Mouse (Mus musculus) hindbrain, embryonic 13.5 days (tissue): ENCODE results near the gene Ptprk. TPM values are rescaled to one million over a fixed set of nuclear protein-coding genes. Genes with fewer than 3 reads are reported as not detected.
A peak's percentile ranks its signal among the peaks of the same experiment; 100 is the strongest.

Experiments used
- ATAC-seq: fragments of 200-750 bp; cut with Nextera tagmentation; 2 replicates; pipeline ENCODE4 v1.8.0; 2017; ENCODE audit warnings: moderate TSS enrichment; ENCODE audit not compliant: low FRiP score
- H3K27ac ChIP-seq: fragments of 300-500 bp; sonication (generic); 2 replicates; pipeline ENCODE4 v1.5.1; 2015; ENCODE audit warnings: inconsistent platforms, mild to moderate bottlenecking, moderate library complexity
- H3K27me3 ChIP-seq: fragments of 300-500 bp; sonication (generic); 2 replicates; pipeline ENCODE4 v1.6.1; 2015; ENCODE audit warnings: mild to moderate bottlenecking, inconsistent platforms
- H3K36me3 ChIP-seq: fragments of 300-500 bp; sonication (generic); 2 replicates; pipeline ENCODE4 v1.6.1; 2015; ENCODE audit warnings: mild to moderate bottlenecking, inconsistent platforms
- H3K4me1 ChIP-seq: fragments of 300-500 bp; sonication (generic); replicated peaks from 2 replicates; pipeline ENCODE4 v1.6.1; 2015; ENCODE audit warnings: inconsistent platforms
- H3K4me2 ChIP-seq: fragments of 300-500 bp; sonication (generic); 2 replicates; pipeline ENCODE4 v1.6.1; 2015; ENCODE audit warnings: inconsistent platforms, mild to moderate bottlenecking, moderate library complexity
- H3K4me3 ChIP-seq: fragments of 300-500 bp; sonication (generic); 2 replicates; pipeline ENCODE4 v1.5.1; 2015; ENCODE audit warnings: mild to moderate bottlenecking, inconsistent platforms
- H3K9ac ChIP-seq: fragments of 300-500 bp; sonication (generic); 2 replicates; pipeline ENCODE4 v1.6.1; 2015; ENCODE audit warnings: mild to moderate bottlenecking, inconsistent platforms
- H3K9me3 ChIP-seq: fragments of 300-500 bp; sonication (generic); 2 replicates; pipeline ENCODE4 v1.6.1; 2016; ENCODE audit warnings: inconsistent platforms
- WGBS: fragments of 180-500 bp; shearing (Covaris S2); methylation state at CpG from one replicate; pipeline ENCODE4 v1.1.7; 2015; 5-methylcytosine and 5-hydroxymethylcytosine counted together
- polyA plus RNA-seq: library from polyadenylated mRNA; unstranded; fragments of >200 nt; fragmentation: Nextera tagmentation; extraction: Ambion mirVana; gene quantifications from 2 replicates; pipeline ENCODE4 v1.2.1, GENCODE M21; 2015

Gene Ptprk
- polyA plus RNA-seq, 1 experiment from 2014 or later: 31.3 TPM

GRCm38 (mm10) chr10:28491006-28491405 lies 416.4 kb downstream of the Ptprk start:
- Histone ChIP-seq H3K27me3 (no peaks in the 10 kb centered on the region), H3K36me3 (no peaks in the 10 kb centered on the region), H3K9me3 (no peaks in the 10 kb centered on the region), H3K4me3 (no peak overlapping the region), H3K4me1 (peaks cover 22% of the 10 kb centered on the region), H3K27ac (no peak overlapping the region), H3K9ac (no peak overlapping the region), H3K4me2 (no peak overlapping the region)
- ATAC-seq: no peak
- 62% methylated on average over 1 of the region's 1 CpGs for WGBS

- no peak overlapping the region for H3K4me3 ChIP-seq
- no peak overlapping the region for H3K27ac ChIP-seq
- H3K27me3 ChIP-seq: no peaks in the 10 kb centered on the region
- no peak overlapping the region for H3K4me2 ChIP-seq
- H3K36me3 ChIP-seq: no peaks in the 10 kb centered on the region
- H3K9ac ChIP-seq: no peak overlapping the region
- 26% methylated on average over 9 of the region's 9 CpGs for WGBS
- ATAC-seq: no peak
- no peaks in the 10 kb centered on the region for H3K9me3 ChIP-seq
- H3K4me1 ChIP-seq: peaks cover 22% of the 10 kb centered on the region
These were observed 417.6 kb downstream of the Ptprk start for GRCm38 (mm10) chr10:28492206-28492605.

- Histone ChIP-seq H3K36me3 (no peaks in the 10 kb centered on the region), H3K27me3 (no peaks in the 10 kb centered on the region), H3K4me1 (peaks cover 22% of the 10 kb centered on the region), H3K4me2 (peak overlapping the region; percentile 50), H3K27ac (peak overlapping the region; percentile 72), H3K9me3 (no peaks in the 10 kb centered on the region), H3K4me3 (peak overlapping the region; percentile 18; the same call in 1 of the 2 replicates), H3K9ac (no peak overlapping the region)
- peak; percentile 44 for ATAC-seq
- 15% methylated on average over 14 of the region's 14 CpGs for WGBS
These were observed 418.2 kb downstream of the Ptprk start for GRCm38 (mm10) chr10:28492870-28493269.

- WGBS: 7% methylated on average over 7 of the region's 7 CpGs
- Histone ChIP-seq H3K4me2 (peak overlapping the region; percentile 50), H3K36me3 (no peaks in the 10 kb centered on the region), H3K9ac (peak overlapping the region; percentile 13; the same call in 1 of the 2 replicates), H3K27ac (peak overlapping the region; percentile 72), H3K4me3 (peak overlapping the region; percentile 18; the same call in 1 of the 2 replicates), H3K27me3 (no peaks in the 10 kb centered on the region), H3K4me1 (peaks cover 22% of the 10 kb centered on the region), H3K9me3 (no peaks in the 10 kb centered on the region)
- ATAC-seq: peak; percentile 92
These were observed 418.7 kb downstream of the Ptprk start for GRCm38 (mm10) chr10:28493271-28493861.

GRCm38 (mm10) chr10:28497791-28498190 lies 423.2 kb downstream of the Ptprk start:
- 71% methylated on average over 1 of the region's 1 CpGs for WGBS
- no peak for ATAC-seq
- Histone ChIP-seq H3K9ac (no peak overlapping the region), H3K27ac (no peak overlapping the region), H3K9me3 (no peaks in the 10 kb centered on the region), H3K4me3 (no peak overlapping the region), H3K36me3 (no peaks in the 10 kb centered on the region), H3K27me3 (no peaks in the 10 kb centered on the region), H3K4me1 (peaks cover 16% of the 10 kb centered on the region), H3K4me2 (no peak overlapping the region)

- H3K9me3 ChIP-seq: no peaks in the 10 kb centered on the region
- H3K9ac ChIP-seq: no peak overlapping the region
- no peak overlapping the region for H3K4me3 ChIP-seq
- no peak overlapping the region for H3K27ac ChIP-seq
- ATAC-seq: no peak
- no peaks in the 10 kb centered on the region for H3K36me3 ChIP-seq
- no peaks in the 10 kb centered on the region for H3K27me3 ChIP-seq
- H3K4me1 ChIP-seq: peaks cover 9% of the 10 kb centered on the region
- H3K4me2 ChIP-seq: no peak overlapping the region
- 80% methylated on average over 3 of the region's 3 CpGs for WGBS
These were observed 423.9 kb downstream of the Ptprk start for GRCm38 (mm10) chr10:28498504-28498903.

- Histone ChIP-seq H3K9ac (no peak overlapping the region), H3K9me3 (no peaks in the 10 kb centered on the region), H3K4me2 (no peak overlapping the region), H3K36me3 (no peaks in the 10 kb centered on the region), H3K4me1 (no peaks in the 10 kb centered on the region), H3K27ac (no peak overlapping the region), H3K27me3 (no peaks in the 10 kb centered on the region), H3K4me3 (no peak overlapping the region)
- no peak for ATAC-seq
- WGBS: 96% methylated on average over 2 of the region's 2 CpGs
These were observed 439.0 kb downstream of the Ptprk start for GRCm38 (mm10) chr10:28513601-28514000.

GRCm38 (mm10) chr10:28516147-28516546 lies 441.5 kb downstream of the Ptprk start:
- H3K36me3 ChIP-seq: no peaks in the 10 kb centered on the region
- H3K27me3 ChIP-seq: no peaks in the 10 kb centered on the region
- no peaks in the 10 kb centered on the region for H3K9me3 ChIP-seq
- no peaks in the 10 kb centered on the region for H3K4me1 ChIP-seq
- no peak overlapping the region for H3K9ac ChIP-seq
- ATAC-seq: no peak
- 90% methylated on average over 5 of the region's 5 CpGs for WGBS
- no peak overlapping the region for H3K4me2 ChIP-seq
- H3K4me3 ChIP-seq: no peak overlapping the region
- H3K27ac ChIP-seq: no peak overlapping the region

- H3K4me1 ChIP-seq: no peaks in the 10 kb centered on the region
- ATAC-seq: no peak
- WGBS: 80% methylated on average over 3 of the region's 3 CpGs
- no peaks in the 10 kb centered on the region for H3K9me3 ChIP-seq
- no peak overlapping the region for H3K27ac ChIP-seq
- no peaks in the 10 kb centered on the region for H3K27me3 ChIP-seq
- H3K4me3 ChIP-seq: no peak overlapping the region
- H3K36me3 ChIP-seq: no peaks in the 10 kb centered on the region
- no peak overlapping the region for H3K4me2 ChIP-seq
- no peak overlapping the region for H3K9ac ChIP-seq
These were observed 443.7 kb downstream of the Ptprk start for GRCm38 (mm10) chr10:28518297-28518696.

GRCm38 (mm10) chr10:28519861-28520260 lies 445.2 kb downstream of the Ptprk start:
- H3K4me1 ChIP-seq: 0 out of 2 replicates have a peak, but pooled peaks cover 3% of the 10 kb centered on the region
- no peak overlapping the region for H3K9ac ChIP-seq
- H3K4me2 ChIP-seq: no peak overlapping the region
- H3K27ac ChIP-seq: no peak overlapping the region
- 91% methylated on average over 1 of the region's 1 CpGs for WGBS
- H3K9me3 ChIP-seq: no peaks in the 10 kb centered on the region
- ATAC-seq: no peak
- H3K4me3 ChIP-seq: no peak overlapping the region
- no peaks in the 10 kb centered on the region for H3K36me3 ChIP-seq
- no peaks in the 10 kb centered on the region for H3K27me3 ChIP-seq

- H3K27ac ChIP-seq: no peak overlapping the region
- WGBS: 59% methylated on average over 14 of the region's 14 CpGs
- no peak overlapping the region for H3K4me3 ChIP-seq
- no peaks in the 10 kb centered on the region for H3K9me3 ChIP-seq
- ATAC-seq: 0 out of 2 replicates have a peak, but pooled peaks have one; percentile 49
- 0 out of 2 replicates have a peak overlapping the region, but pooled peaks have one; percentile 9 for H3K4me2 ChIP-seq
- no peaks in the 10 kb centered on the region for H3K36me3 ChIP-seq
- H3K4me1 ChIP-seq: 0 out of 2 replicates have a peak, but pooled peaks cover 3% of the 10 kb centered on the region
- no peaks in the 10 kb centered on the region for H3K27me3 ChIP-seq
- no peak overlapping the region for H3K9ac ChIP-seq
These were observed 449.5 kb downstream of the Ptprk start for GRCm38 (mm10) chr10:28523992-28524735.

GRCm38 (mm10) chr10:28540595-28540994 lies 466.0 kb downstream of the Ptprk start:
- Histone ChIP-seq H3K4me1 (no peaks in the 10 kb centered on the region), H3K36me3 (no peaks in the 10 kb centered on the region), H3K27ac (no peak overlapping the region), H3K9ac (no peak overlapping the region), H3K9me3 (no peaks in the 10 kb centered on the region), H3K27me3 (no peaks in the 10 kb centered on the region), H3K4me3 (no peak overlapping the region), H3K4me2 (no peak overlapping the region)
- ATAC-seq: no peak
- 82% methylated on average over 4 of the region's 4 CpGs for WGBS

GRCm38 (mm10) chr10:28542754-28543153 lies 468.1 kb downstream of the Ptprk start:
- Histone ChIP-seq H3K4me2 (no peak overlapping the region), H3K27me3 (no peaks in the 10 kb centered on the region), H3K9me3 (no peaks in the 10 kb centered on the region), H3K36me3 (no peaks in the 10 kb centered on the region), H3K27ac (no peak overlapping the region), H3K9ac (no peak overlapping the region), H3K4me3 (no peak overlapping the region), H3K4me1 (no peaks in the 10 kb centered on the region)
- ATAC-seq: no peak
- WGBS: 91% methylated on average over 1 of the region's 1 CpGs
